Mouse (Mus musculus): Measurements from ENCODE around the gene Fchsd2. TPM values are rescaled to one million over a fixed set of nuclear protein-coding genes. Genes with fewer than 3 reads are reported as not detected.
"Not testable (repeated sequence)": the region's sequence is repeated elsewhere in the genome, so short reads cannot be mapped to it uniquely, and the experiment has no call there.

Gene Fchsd2
- polyA plus RNA-seq, 1 experiment from 2014 or later: 35.5 TPM

DNA sequence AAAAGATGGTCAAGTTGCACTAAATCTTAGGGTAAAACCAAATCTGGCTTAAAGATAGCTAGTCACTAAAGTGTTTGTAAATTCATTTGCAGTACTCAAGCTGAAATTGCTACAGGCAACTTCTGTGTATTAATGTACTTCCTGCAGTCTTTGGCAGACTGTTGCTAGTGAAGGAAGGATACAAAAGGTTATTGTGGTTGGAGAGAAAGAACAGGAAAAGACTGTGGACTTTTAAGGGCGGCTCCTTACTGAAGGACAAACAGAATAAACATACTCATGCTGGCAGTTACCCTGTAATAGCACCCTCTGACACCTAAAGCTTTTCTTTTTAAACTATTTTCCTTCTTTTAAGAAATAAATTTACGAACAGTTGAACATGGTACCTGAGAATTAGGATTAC lies 50.2 kb downstream of the Fchsd2 start:
- Histone ChIP-seq H3K4me2 (replicated peaks; ENCODE audit: low read depth, low read length) (no peak overlapping the region), H3K9ac (ENCODE audit: low read depth, low read length) (no peak overlapping the region), H3K36me3 (ENCODE audit: control insufficient read depth, insufficient read depth, low read length) (peaks cover 6% of the 10 kb centered on the region; the same call in 1 of the 2 replicates), H3K4me1 (ENCODE audit: control insufficient read depth, insufficient read depth, low read length) (no peaks in the 10 kb centered on the region), H3K9me3 (ENCODE audit: control insufficient read depth, low read length) (no peaks in the 10 kb centered on the region), H3K27ac (ENCODE audit: low read depth, low read length) (no peak overlapping the region), H3K27me3 (ENCODE audit: control insufficient read depth, insufficient read depth, low read length) (no peaks in the 10 kb centered on the region), H3K4me3 (ENCODE audit: low read length) (no peak overlapping the region)
- 63% methylated on average over 2 of the region's 2 CpGs for WGBS
- ATAC-seq (ENCODE audit: low FRiP score, low TSS enrichment): no peak

DNA sequence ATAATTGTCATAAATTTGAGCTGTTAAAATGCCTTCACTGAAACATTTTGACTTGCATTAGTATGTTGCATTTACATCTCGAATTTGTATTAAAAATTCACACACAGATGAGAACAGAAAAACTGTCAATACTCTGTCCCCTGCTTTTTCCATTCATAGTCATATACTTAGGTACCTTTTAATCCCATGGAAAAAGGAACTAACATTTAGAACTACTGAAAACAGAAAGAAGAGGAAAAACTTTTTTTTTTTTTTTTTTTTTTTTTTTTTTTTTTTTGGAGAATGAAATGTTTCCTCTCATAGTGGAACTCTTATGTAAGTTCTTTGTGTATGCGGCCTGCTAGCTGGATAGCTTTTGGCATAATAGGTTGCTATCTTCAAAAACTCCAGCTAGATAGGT lies 51.6 kb downstream of the Fchsd2 start:
- Histone ChIP-seq H3K9ac (ENCODE audit: low read depth, low read length) (no peak overlapping the region), H3K36me3 (ENCODE audit: control insufficient read depth, insufficient read depth, low read length) (peaks cover 6% of the 10 kb centered on the region; the same call in 1 of the 2 replicates), H3K4me1 (ENCODE audit: control insufficient read depth, insufficient read depth, low read length) (no peaks in the 10 kb centered on the region), H3K4me2 (replicated peaks; ENCODE audit: low read depth, low read length) (no peak overlapping the region), H3K9me3 (ENCODE audit: control insufficient read depth, low read length) (no peaks in the 10 kb centered on the region), H3K4me3 (ENCODE audit: low read length) (no peak overlapping the region), H3K27ac (ENCODE audit: low read depth, low read length) (no peak overlapping the region), H3K27me3 (ENCODE audit: control insufficient read depth, insufficient read depth, low read length) (no peaks in the 10 kb centered on the region)
- ATAC-seq (ENCODE audit: low FRiP score, low TSS enrichment): no peak
- 87% methylated on average over 2 of the region's 2 CpGs for WGBS

DNA sequence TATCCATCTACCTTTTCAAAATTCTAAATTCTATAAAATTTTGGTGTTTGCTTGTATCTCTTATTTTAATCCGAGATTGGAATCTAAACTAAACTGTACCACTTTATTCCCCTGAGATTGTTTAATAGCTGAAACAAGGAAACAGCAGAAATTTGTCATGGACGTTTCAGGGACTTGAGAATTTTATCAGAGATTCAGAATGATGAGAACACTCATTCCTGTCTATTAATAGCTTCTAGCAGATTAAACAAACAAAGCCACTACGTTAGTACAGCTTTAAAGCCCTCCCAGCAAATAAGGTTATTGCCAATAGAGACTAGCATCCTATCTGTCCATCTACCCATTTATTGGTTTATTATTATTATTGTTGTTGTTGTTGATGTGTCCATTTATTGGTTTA lies 56.4 kb downstream of the Fchsd2 start:
- ATAC-seq (ENCODE audit: low FRiP score, low TSS enrichment): no peak
- no peaks in the 10 kb centered on the region for H3K27me3 ChIP-seq (ENCODE audit: control insufficient read depth, insufficient read depth, low read length)
- H3K36me3 ChIP-seq (ENCODE audit: control insufficient read depth, insufficient read depth, low read length): no peaks in the 10 kb centered on the region; the same call in 1 of the 2 replicates
- no peak overlapping the region for H3K27ac ChIP-seq (ENCODE audit: low read depth, low read length)
- H3K4me3 ChIP-seq (ENCODE audit: low read length): no peak overlapping the region
- WGBS: 68% methylated on average over 3 of the region's 3 CpGs
- no peak overlapping the region for H3K4me2 ChIP-seq (replicated peaks; ENCODE audit: low read depth, low read length)
- no peaks in the 10 kb centered on the region for H3K4me1 ChIP-seq (ENCODE audit: control insufficient read depth, insufficient read depth, low read length)
- H3K9me3 ChIP-seq (ENCODE audit: control insufficient read depth, low read length): no peaks in the 10 kb centered on the region
- no peak overlapping the region for H3K9ac ChIP-seq (ENCODE audit: low read depth, low read length)

DNA sequence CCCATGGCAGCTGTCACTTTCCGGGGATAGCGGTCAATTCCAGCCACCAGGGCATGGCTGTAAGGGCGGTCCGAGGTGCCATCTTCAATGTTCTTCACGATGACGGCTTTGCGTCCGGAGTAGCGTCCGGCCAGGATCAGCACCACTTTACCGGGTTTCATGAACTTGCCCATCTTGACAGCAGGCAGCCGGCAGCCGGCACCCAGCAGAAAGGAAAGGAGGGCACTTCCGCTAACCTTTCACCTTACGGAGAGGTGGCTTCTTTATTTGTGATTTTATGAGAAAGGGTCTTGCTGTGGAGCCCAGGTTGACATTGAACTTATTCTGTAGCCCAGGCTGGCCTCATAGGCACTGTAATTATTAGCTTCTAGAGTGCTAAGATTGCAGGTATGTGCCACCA lies 62.2 kb downstream of the Fchsd2 start:
- not testable (repeated sequence) for H3K36me3 ChIP-seq (ENCODE audit: control insufficient read depth, insufficient read depth, low read length); H3K4me2 ChIP-seq (replicated peaks; ENCODE audit: low read depth, low read length); H3K4me3 ChIP-seq (ENCODE audit: low read length); H3K9me3 ChIP-seq (ENCODE audit: control insufficient read depth, low read length); H3K9ac ChIP-seq (ENCODE audit: low read depth, low read length); ATAC-seq (ENCODE audit: low FRiP score, low TSS enrichment); H3K27me3 ChIP-seq (ENCODE audit: control insufficient read depth, insufficient read depth, low read length); H3K27ac ChIP-seq (ENCODE audit: low read depth, low read length); H3K4me1 ChIP-seq (ENCODE audit: control insufficient read depth, insufficient read depth, low read length)
- 93% methylated on average over 15 of the region's 15 CpGs for WGBS

DNA sequence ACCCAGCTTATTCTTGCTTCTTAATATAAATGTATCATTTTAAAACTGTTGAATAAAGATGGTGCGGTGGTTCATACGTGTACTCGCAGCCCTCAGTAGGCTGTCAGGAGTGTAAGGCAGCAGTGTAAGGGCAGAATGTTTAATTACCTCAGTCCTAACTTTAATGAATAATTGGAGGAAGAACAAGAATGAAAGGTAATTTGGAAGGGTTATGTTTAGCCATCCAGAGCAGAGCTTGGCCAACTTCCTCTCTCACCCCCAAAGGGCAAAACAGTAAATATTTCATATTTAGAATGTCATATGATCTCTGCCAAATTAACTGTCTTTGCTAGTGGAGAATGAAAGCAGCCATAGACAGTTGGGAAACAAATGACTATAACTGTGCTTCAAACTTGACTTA lies 62.6 kb downstream of the Fchsd2 start:
- Histone ChIP-seq H3K9me3 (ENCODE audit: control insufficient read depth, low read length) (no peaks in the 10 kb centered on the region), H3K4me1 (ENCODE audit: control insufficient read depth, insufficient read depth, low read length) (no peaks in the 10 kb centered on the region), H3K36me3 (ENCODE audit: control insufficient read depth, insufficient read depth, low read length) (no peaks in the 10 kb centered on the region), H3K9ac (ENCODE audit: low read depth, low read length) (no peak overlapping the region), H3K4me2 (replicated peaks; ENCODE audit: low read depth, low read length) (no peak overlapping the region), H3K27me3 (ENCODE audit: control insufficient read depth, insufficient read depth, low read length) (no peaks in the 10 kb centered on the region), H3K4me3 (ENCODE audit: low read length) (no peak overlapping the region), H3K27ac (ENCODE audit: low read depth, low read length) (no peak overlapping the region)
- no peak for ATAC-seq (ENCODE audit: low FRiP score, low TSS enrichment)
- 87% methylated on average over 3 of the region's 3 CpGs for WGBS

DNA sequence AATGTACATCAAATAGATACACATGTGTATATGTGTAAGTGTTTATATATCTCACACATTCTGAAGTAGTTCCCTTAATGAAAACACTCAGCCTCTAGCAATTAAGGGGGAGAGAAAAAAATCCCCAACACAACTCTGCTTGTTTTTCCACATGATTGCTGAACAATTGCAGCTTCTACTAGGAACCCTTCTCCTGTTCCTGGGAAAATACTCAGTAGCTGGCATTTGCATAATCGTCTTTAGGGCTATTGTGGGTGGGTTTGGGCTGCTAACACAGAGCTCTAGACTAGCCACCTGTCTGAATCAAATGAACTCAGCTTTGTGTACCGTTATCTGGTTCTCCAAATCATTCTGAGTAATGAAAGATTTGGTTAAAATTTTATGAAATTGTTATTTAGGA lies 67.6 kb downstream of the Fchsd2 start:
- Histone ChIP-seq H3K4me3 (ENCODE audit: low read length) (no peak overlapping the region), H3K27ac (ENCODE audit: low read depth, low read length) (no peak overlapping the region), H3K27me3 (ENCODE audit: control insufficient read depth, insufficient read depth, low read length) (no peaks in the 10 kb centered on the region), H3K4me2 (replicated peaks; ENCODE audit: low read depth, low read length) (no peak overlapping the region), H3K36me3 (ENCODE audit: control insufficient read depth, insufficient read depth, low read length) (no peaks in the 10 kb centered on the region), H3K9ac (ENCODE audit: low read depth, low read length) (no peak overlapping the region), H3K4me1 (ENCODE audit: control insufficient read depth, insufficient read depth, low read length) (no peaks in the 10 kb centered on the region), H3K9me3 (ENCODE audit: control insufficient read depth, low read length) (no peaks in the 10 kb centered on the region)
- no peak for ATAC-seq (ENCODE audit: low FRiP score, low TSS enrichment)
- WGBS: 63% methylated on average over 2 of the region's 2 CpGs

DNA sequence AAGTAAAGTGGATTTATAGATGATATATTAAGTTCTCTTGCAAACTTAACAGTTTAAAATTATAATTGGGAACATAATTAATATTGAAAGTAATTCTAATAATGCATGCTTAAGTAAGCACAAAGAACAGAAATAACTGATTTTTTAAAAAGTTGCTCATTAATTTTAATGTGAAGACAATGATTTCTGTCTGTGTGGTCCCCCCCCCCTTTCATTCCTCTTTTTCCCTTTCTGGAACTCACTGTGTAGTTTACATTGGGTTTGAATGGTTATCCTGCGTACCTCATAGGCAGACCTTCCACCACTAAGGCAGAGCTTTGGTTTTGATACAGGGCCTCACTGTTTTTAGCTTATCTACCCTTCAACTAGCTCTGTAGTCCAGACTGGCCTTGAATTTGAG lies 70.1 kb downstream of the Fchsd2 start:
- Histone ChIP-seq H3K27ac (ENCODE audit: low read depth, low read length) (no peak overlapping the region), H3K4me3 (ENCODE audit: low read length) (no peak overlapping the region), H3K9me3 (ENCODE audit: control insufficient read depth, low read length) (no peaks in the 10 kb centered on the region), H3K9ac (ENCODE audit: low read depth, low read length) (no peak overlapping the region), H3K27me3 (ENCODE audit: control insufficient read depth, insufficient read depth, low read length) (no peaks in the 10 kb centered on the region), H3K36me3 (ENCODE audit: control insufficient read depth, insufficient read depth, low read length) (no peaks in the 10 kb centered on the region), H3K4me2 (replicated peaks; ENCODE audit: low read depth, low read length) (no peak overlapping the region), H3K4me1 (ENCODE audit: control insufficient read depth, insufficient read depth, low read length) (no peaks in the 10 kb centered on the region)
- ATAC-seq (ENCODE audit: low FRiP score, low TSS enrichment): no peak
- 89% methylated on average over 1 of the region's 1 CpGs for WGBS

DNA sequence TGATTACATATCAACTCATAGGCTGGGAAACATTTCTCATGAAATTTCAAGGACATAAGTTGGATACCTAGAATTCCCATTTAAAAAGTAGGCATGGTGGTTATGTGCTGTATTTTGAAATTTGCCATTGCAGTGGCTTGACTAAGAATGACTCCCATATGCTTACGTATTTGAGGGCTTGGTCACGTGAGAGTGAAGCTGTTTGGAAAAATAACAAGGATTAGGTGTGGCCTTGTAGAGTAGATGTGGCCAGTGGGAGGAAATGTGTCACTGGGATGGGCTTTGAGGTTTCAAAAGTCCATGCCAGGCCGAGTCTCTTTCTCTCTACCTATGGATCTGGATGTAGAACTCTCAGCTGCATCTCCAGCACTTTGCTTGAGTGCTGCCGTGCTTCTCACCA lies 71.2 kb downstream of the Fchsd2 start:
- WGBS: 80% methylated on average over 4 of the region's 4 CpGs
- Histone ChIP-seq H3K27ac (ENCODE audit: low read depth, low read length) (no peak overlapping the region), H3K9me3 (ENCODE audit: control insufficient read depth, low read length) (no peaks in the 10 kb centered on the region), H3K27me3 (ENCODE audit: control insufficient read depth, insufficient read depth, low read length) (no peaks in the 10 kb centered on the region), H3K4me3 (ENCODE audit: low read length) (no peak overlapping the region), H3K36me3 (ENCODE audit: control insufficient read depth, insufficient read depth, low read length) (no peaks in the 10 kb centered on the region), H3K9ac (ENCODE audit: low read depth, low read length) (no peak overlapping the region), H3K4me2 (replicated peaks; ENCODE audit: low read depth, low read length) (no peak overlapping the region), H3K4me1 (ENCODE audit: control insufficient read depth, insufficient read depth, low read length) (no peaks in the 10 kb centered on the region)
- no peak for ATAC-seq (ENCODE audit: low FRiP score, low TSS enrichment)

DNA sequence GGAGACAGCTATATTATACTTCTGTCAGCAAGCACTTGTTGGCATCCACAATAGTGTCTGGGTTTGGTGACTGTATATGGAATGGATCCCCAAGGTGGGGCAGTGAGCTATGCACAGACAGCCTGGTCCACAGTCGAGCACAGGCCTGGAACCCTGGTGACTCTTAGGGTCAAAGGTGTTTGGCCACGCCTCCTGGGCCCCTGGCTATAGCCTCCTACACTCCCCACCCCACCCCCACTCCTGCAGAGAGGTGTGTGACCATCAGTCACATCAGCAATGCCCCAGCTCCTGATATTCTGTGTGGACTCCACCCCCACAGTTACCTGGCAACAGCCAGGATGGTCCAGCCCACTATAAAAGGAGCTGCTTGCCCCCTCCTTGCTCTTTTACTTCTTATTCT lies 73.9 kb downstream of the Fchsd2 start:
- Histone ChIP-seq H3K9me3 (ENCODE audit: control insufficient read depth, low read length) (no peaks in the 10 kb centered on the region), H3K36me3 (ENCODE audit: control insufficient read depth, insufficient read depth, low read length) (no peaks in the 10 kb centered on the region), H3K4me3 (ENCODE audit: low read length) (no peak overlapping the region), H3K9ac (ENCODE audit: low read depth, low read length) (no peak overlapping the region), H3K4me1 (ENCODE audit: control insufficient read depth, insufficient read depth, low read length) (no peaks in the 10 kb centered on the region), H3K27me3 (ENCODE audit: control insufficient read depth, insufficient read depth, low read length) (no peaks in the 10 kb centered on the region), H3K27ac (ENCODE audit: low read depth, low read length) (no peak overlapping the region), H3K4me2 (replicated peaks; ENCODE audit: low read depth, low read length) (no peak overlapping the region)
- WGBS: 32% methylated on average over 2 of the region's 2 CpGs
- no peak for ATAC-seq (ENCODE audit: low FRiP score, low TSS enrichment)

DNA sequence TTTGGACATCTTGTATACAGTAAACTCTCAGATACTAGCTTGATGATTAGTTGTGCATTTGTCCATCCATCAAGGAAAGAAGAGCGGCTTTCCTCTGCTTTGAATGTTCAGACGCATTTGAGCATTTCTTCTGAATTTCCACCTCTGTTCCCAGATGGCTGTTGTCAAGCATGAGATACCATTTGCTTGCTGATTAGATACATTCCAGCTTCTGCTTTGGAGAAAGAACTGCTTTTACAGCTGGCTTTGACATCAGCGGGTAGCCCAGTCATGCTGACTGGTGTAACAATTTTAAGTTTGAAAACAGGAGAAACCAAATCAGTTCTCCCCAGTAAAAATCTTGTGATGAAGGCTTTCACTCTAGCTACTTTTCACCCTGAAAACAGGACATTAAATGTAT lies 77.8 kb downstream of the Fchsd2 start:
- H3K4me3 ChIP-seq (ENCODE audit: low read length): no peak overlapping the region
- no peaks in the 10 kb centered on the region for H3K9me3 ChIP-seq (ENCODE audit: control insufficient read depth, low read length)
- H3K36me3 ChIP-seq (ENCODE audit: control insufficient read depth, insufficient read depth, low read length): no peaks in the 10 kb centered on the region
- H3K27ac ChIP-seq (ENCODE audit: low read depth, low read length): no peak overlapping the region
- H3K4me1 ChIP-seq (ENCODE audit: control insufficient read depth, insufficient read depth, low read length): no peaks in the 10 kb centered on the region
- no peak overlapping the region for H3K4me2 ChIP-seq (replicated peaks; ENCODE audit: low read depth, low read length)
- H3K9ac ChIP-seq (ENCODE audit: low read depth, low read length): no peak overlapping the region
- no peak for ATAC-seq (ENCODE audit: low FRiP score, low TSS enrichment)
- H3K27me3 ChIP-seq (ENCODE audit: control insufficient read depth, insufficient read depth, low read length): no peaks in the 10 kb centered on the region
- 47% methylated on average over 3 of the region's 3 CpGs for WGBS

Measured in kidney, embryonic 14.5 days (tissue).